Mouse (Mus musculus) ES-Bruce4 (cell line): ENCODE data around the gene Fars2.

Experiments
- CTCF ChIP-seq: IDR thresholded peaks from one replicate; pipeline ENCODE4 v1.8.1; 2011; ENCODE audit warnings: low read depth, low read length
- EP300 ChIP-seq: IDR thresholded peaks from 2 replicates; pipeline ENCODE4 v1.6.1; 2011; ENCODE audit warnings: low read depth, low read length; ENCODE audit not compliant: insufficient read depth
- POLR2A ChIP-seq: IDR thresholded peaks from one replicate; pipeline ENCODE4 v1.8.1; 2011; ENCODE audit warnings: low read length; ENCODE audit not compliant: insufficient read depth

- TF ChIP-seq CTCF (no peak), POLR2A (no peak), EP300 (no peak)
Observed at GRCm38 (mm10) chr13:36285235-36285634, 168.0 kb downstream of the Fars2 start.
